Mouse (Mus musculus): Measurements from ENCODE around the gene Pawr.
"Not testable (repeated sequence)": the region's sequence is repeated elsewhere in the genome, so short reads cannot be mapped to it uniquely, and the experiment has no call there.

The Pawr gene

DNA sequence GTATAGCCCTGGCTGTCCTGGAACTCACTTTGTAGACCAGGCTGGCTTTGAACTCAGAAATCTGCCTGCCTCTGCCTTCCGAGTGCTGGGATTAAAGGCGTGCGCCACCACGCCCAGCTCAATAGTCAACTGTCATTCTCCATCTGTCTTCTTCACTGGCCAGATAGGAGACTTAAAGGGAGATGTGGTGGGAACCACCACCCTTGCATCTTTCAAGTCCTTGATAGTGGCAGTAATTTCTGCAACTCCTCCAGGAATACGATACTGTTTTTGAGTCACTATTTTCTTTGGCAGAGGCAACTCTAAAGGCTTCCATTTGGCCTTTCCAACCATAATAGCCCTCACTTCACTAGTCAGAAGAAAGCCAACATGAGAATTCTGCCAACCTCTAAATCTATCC lies 108.3 kb downstream of the Pawr start:
- DNase-seq (ENCODE audit: low spot score in 2 of 2), result not testable (repeated sequence)

DNA sequence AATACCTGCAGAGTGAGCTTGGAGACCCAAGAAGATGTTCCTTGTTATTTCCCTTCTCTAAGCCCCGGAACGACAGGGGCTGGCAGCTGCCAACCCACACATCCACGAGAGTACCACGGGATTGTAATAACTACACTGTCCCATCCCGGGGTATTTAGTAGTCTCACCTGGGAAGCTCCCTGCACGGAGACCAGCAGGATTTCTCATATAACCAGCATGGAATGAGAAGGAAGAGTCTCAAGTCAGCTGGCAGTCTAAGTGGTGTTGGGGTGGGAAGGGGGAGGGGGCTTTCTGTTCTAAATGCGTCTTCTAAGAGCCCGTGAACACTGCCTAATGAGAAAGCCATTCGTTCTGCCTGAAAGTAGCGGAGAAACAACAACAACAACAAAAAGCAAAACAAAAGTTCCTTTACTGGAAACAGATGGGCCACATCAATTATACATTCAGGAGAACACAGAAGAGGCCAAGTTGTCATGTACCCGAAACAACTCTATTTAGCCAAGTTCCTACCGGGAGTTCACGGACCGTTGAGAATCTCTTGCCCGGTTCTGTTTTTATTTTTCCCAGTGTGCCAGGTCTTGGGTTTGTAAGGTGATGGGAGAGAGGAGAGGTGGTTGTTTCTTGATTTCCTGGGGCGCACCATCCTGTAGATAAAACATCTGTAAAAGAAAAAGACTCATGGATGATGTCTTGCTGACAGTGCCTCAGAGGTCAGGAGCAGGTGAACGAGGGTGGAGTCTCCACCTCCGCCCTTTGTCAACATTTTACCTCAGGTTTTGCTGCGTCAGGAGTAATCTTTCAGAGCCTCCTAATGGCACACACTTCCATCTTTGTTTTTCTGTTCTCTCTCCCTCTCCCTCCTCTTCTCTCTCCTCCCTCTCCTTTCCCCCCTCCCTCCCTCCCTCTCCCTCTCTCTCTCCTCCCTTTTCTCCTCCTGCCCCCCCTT lies 112.3 kb downstream of the Pawr start:
- no peak for DNase-seq (ENCODE audit: low spot score in 2 of 2)

DNA sequence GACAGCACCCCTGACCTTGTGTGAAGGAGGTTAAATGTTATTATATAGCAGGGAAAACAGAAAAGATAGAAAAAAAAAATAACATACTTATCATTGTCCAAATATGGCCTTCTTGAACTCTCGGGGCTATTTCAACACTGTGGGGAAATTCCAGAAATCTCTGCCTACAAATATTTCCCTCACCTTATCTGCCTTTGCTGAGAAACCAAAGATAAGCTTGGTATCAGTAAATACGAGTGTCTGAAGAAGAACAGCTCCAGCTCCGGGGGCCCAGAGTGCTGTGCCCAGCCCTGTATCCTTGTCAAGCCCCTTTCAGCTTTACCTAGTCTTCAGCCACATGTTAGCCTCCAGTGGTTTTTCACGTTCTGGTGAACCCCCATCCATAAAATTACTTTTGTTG lies 113.2 kb downstream of the Pawr start:
- no peak for DNase-seq (ENCODE audit: low spot score in 2 of 2)

DNA sequence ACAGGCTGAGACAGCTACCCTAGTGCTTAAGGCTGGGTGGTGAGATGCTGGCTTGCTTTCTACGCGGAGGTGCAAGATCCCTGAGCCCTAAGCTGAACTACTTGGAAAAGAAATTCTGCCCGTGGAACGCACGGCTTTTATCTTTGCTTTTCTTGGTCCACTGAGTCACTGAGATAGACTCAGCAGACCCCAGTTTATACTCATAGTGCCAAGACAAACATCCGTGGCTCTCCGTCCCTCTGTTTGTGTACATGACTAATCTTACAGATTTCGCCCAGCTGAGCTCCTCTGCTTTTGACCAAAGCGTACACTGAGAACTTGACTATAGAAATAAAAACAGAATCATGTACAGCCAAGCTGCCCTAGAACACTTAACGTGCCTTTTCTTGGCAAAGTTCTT lies 113.7 kb downstream of the Pawr start:
- DNase-seq (ENCODE audit: low spot score in 2 of 2), result no peak

DNA sequence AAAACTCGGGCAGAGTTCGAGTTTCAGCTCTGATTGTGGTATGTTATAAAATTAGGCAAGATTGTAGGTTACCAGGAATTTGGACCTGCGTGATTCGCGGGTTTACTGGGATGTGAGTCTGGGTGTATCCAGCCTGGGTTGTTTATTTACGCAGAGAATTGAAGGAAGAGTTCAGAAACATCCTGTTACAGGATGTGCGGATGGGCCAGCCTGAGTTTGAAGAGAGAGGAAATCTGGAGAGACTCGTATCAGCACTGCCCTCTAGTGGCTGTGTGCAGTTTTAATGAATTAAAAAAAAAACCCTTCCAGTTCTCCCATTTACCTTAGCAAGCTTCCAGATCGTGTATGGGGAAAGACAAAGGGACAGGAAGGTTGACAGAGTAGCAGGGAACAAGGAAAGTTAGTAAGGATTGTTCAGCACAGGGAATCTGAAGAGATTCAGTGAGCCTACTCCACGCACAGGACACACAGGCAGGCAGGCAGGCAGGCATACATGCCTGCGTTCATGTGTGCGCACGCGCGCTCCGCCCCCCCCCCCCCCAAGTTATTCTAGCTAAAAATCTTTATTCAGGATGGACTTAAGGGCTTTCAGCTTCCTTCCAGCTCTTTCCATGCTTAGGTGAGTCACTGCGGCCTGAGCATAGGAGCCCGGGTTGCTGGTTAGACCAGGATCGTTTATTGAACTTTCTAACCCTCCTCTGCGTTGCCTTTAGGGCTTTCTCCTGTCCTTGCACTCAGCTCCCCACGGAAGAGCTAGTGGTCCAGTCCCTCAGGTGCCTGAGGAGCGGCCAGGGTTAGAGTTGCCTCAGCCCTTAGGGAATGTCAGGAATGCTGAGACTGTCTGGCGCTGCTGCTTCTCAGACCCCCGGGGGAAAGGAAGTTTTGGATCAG lies 114.4 kb downstream of the Pawr start:
- DNase-seq (ENCODE audit: low spot score in 2 of 2), result peak; percentile 52 to 62

DNA sequence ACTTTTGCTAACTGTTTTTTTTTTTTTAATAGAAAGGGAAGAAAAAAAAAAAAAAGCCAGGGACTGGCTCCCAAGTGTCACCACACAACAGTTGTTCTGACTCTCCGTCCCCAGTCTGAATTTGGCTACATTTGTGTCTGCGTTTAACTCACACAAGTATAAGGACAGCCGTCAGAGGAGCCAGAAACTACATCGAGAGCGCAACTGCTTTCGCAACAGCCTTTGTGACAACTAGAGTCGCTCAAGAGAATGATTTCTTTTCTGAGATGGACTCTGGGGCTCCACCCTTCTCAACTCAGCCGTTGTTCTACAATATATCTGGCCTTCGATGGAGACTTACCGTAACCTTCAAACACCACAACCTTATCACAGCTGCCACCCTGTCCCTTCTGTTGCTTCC lies 115.3 kb downstream of the Pawr start:
- DNase-seq (ENCODE audit: low spot score in 2 of 2), result no peak

DNA sequence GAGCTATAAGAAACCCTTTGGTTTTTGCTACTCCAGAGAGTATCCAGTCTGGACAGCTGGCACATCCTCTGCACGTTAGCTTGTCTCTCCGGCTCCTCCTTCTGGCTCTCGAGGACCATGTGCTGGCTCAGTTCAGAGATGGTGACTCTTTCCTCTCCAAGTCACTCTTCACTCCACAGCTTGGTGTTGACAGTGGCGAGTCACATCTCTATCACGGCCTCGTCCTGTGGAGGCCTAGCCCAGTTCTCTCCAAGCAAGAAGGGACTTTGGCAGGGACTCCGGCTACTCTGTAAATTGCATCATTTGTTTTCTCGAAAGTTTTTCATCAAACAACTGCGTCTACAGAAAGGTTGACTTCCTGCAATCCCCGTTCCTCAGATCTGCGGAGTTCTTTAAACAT lies 116.5 kb downstream of the Pawr start:
- no peak for DNase-seq (ENCODE audit: low spot score in 2 of 2)

DNA sequence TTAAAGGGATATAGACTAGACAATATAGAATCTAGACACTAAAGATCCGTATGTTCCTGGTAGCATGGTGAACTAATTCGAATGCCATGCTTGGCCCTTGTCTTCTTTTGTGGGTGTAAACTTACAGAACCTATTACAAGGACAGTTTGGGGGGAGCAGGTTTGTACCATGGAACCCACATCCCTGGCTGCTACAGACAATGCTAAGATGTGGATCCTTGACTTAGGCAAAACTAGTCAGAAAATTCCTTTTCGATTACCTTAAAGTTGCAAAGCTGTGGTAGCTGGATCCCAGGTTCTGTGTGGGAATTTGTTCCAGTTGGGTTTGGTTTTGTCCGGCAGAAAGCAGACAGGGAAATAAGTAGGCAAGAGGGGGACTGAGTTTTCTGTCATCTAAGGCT lies 118.5 kb downstream of the Pawr start:
- no peak for DNase-seq (ENCODE audit: low spot score in 2 of 2)

DNA sequence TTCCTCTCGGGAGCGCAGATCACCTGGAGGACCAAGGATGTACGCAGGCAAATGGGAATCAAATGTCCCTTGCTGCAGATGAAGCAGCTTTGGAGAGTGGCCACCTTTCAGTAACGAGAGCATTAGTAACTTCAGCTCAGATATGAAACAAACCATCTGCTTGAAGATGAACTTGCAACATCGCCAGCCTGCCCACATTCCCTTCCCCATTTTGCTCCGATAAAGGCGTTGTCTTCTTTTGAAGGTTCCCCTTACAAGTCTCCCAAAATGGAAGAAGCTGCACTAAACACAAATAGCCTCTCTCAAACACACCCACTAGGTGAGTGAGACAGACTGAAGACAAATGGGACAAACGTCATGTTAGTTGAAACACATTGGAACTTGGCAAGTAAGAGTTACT lies 119.6 kb downstream of the Pawr start:
- no peak for DNase-seq (ENCODE audit: low spot score in 2 of 2)

DNA sequence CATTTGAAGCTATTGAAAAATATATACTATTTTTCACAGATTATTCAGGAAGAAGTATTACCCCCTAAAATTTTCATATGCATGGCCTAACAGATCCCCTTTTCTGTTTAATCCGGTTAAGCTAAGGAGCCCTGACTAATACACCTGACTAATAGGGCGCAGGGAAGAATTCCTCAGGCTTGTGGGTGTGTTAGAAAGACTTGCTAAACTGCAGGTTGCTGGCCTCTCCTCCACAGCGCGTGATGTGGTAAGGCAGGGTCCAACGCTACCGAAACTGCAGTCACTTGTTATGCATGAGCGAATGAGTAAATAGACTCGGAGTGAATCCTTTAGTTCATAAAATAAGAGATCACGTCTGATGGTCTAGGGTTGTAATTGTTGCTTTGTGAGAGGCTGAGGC lies 120.5 kb downstream of the Pawr start:
- no peak for DNase-seq (ENCODE audit: low spot score in 2 of 2)

DNA sequence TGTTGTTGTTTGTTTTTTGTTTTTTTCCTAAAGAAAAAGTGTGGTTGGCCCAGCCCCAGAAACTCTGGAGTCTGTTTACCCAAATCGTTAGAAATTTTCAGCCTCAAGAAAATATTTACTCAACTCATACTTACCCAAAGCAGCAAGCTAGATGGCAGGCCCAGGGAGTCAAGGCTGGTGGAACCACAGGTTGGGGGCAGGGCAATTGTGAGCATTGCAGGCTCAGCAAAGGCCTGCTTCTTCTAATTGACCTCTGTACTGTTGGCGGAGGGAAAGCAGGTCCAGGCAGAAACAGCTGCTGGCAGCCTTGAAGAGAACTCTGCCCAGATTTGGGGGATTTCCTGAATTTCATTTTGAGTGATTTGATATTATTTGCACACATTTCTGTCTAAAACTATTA lies 121.6 kb downstream of the Pawr start:
- peak in 1 of 2 experiments; percentile 59 for DNase-seq (ENCODE audit: low spot score in 2 of 2)

DNA sequence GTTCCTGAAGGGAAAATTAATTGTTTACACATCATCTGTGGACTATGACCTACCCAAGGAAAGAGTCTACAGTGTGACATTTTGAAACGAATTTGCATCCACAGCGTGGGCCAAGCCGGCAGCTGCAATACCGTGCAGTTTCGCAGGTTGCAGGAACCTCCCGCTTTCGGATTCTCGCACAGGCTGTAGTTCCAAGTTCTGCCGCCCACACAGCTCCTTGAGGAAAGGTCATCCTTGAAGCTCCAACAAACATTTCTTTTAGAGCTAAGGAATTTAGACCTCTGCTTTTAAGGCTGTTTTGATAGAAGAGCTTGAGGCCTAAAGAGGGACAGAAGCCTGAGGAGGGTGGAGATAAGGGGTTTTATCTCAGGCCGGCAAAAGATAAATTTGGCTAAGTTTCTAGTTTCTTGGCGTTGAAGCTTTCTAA lies 122.8 kb downstream of the Pawr start:
- no peak for DNase-seq (ENCODE audit: low spot score in 2 of 2)

DNA sequence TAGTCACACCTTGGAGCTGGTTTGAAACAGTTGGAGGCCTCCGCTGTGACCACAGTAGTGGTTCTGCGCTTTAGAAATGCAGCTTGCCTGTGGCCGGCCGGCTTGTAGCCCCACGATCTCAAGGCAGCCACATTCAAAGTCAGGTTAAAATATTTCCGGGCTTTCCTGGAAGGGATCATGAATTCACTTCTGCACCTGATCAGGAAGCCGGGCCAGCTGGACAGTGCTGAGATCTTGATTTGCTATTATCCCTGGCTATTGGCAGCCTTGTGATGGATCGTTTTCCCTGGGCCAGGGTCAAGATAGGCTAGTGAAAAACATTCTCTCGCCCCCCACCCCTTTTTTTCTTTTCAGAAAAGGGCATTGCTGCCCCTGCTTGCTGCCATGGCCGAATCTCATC lies 123.3 kb downstream of the Pawr start:
- DNase-seq (ENCODE audit: low spot score in 2 of 2), result no peak

DNA sequence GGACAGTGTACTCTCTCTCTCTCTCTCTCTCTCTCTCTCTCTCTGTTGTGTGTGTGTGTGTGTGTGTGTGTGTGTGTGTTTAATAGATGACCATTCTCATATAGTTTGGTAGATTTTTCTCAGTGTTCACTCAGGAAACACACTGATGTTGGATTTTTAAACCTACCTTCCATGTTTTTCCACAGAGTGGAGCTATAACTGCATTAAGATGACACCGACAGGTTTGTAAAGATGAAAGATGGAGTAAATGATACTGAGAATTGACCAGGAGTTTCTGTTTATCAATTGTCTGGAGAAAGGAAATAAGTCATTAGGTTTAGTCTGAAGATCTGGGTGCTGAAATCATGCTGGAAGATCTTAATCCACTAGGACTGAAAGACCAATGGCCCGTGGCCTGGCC lies 124.0 kb downstream of the Pawr start:
- no peak for DNase-seq (ENCODE audit: low spot score in 2 of 2)

DNA sequence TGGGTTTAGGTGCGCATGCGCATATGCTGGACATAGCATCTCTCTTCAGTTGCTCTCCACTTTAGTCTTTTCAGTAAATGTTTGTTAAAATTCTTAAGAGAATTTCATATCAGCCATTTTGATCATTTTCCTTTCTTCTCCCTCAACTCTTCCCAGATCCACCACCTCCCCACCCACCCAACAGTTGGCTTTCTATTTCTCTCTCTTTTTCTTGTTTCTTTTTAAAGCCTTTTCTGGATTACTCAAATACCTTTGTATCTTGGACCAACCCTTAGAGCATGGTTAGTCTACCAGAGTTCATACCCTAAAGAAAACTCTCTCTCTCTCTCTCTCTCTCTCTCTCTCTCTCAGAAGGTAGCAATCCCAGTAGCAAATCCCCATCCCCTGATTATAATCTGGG lies 125.1 kb downstream of the Pawr start:
- DNase-seq (ENCODE audit: low spot score in 2 of 2), result no peak

DNA sequence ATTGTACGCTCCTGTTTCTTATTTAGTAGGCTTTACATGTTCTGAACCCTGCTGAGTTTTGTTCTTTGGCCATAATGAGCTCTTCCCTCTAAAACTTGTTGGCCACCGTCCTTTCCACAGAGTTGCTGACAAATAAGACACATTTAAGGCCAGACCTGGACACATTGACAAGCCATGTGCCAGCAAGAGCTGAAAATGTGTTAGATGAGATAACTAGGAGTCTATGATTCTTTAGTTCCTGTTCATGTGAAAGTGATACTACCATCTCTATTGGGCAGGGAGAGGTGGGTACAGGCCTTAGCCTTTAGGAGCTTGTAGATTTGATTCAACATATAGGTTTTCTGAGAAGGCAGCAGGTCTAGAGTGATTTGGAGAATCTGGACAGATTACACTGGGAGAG lies 129.9 kb downstream of the Pawr start:
- no peak for DNase-seq (ENCODE audit: low spot score in 2 of 2)
